Comparison of ENCODE assay signal across 11 mouse cellular contexts in the genomic region with DNA sequence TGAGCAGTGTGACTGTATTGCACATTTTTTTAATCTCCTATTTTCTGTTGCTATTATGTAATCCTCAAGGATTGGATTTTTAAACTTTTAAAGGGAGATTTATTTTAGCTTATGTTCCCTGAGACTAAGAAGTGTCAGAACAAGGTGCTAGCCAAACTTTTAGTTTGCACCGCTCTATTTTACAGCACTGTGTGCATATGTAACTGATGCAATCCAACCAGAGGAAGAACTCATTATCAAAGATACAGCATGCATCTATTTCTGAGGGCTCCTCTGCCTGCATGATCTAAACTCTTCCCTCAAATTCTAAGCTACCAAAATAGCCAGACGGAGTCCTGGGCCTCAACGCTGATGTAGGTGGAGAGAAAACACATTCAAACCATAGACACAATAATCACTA.
"Had no signal": no experiment of that assay in that cellular context is flagged by ENCODE, and none has a peak within 500 bp of the region (broad histone marks: within the 10 kb centered on the region; RNA-seq: fewer than 3 reads in every experiment).

No protein-coding gene starts in this region.

- H3K4me2 ChIP-seq: intestine, embryonic 15.5 days; limb, embryonic 12.5 days; liver, embryonic 13.5 days; lung, embryonic 15.5 days; midbrain, embryonic 12.5 days had no signal

- H3K9ac ChIP-seq: intestine, embryonic 15.5 days; limb, embryonic 12.5 days; liver, embryonic 13.5 days; liver, postnatal 0 days; lung, embryonic 15.5 days; midbrain, embryonic 12.5 days had no signal

- H3K27ac ChIP-seq: intestine, embryonic 15.5 days; limb, embryonic 12.5 days; liver, embryonic 13.5 days; lung, embryonic 15.5 days; midbrain, embryonic 12.5 days had no signal

- H3K9me3 ChIP-seq: intestine, embryonic 15.5 days; limb, embryonic 12.5 days; liver, embryonic 13.5 days; lung, embryonic 15.5 days; midbrain, embryonic 12.5 days had no signal

- H3K36me3 ChIP-seq: intestine, embryonic 15.5 days; limb, embryonic 12.5 days; liver, embryonic 13.5 days; lung, embryonic 15.5 days; midbrain, embryonic 12.5 days had no signal

- DNase-seq: kidney, adult 18-20 months; kidney, postnatal 10 days; kidney, postnatal 4 days; liver; liver, embryonic 13.5 days; liver, postnatal 0 days; thymus, postnatal 4 days had no signal

- H3K4me3 ChIP-seq: intestine, embryonic 15.5 days; limb, embryonic 12.5 days; liver, embryonic 13.5 days; lung, embryonic 15.5 days; midbrain, embryonic 12.5 days had no signal

- H3K27me3 ChIP-seq: intestine, embryonic 15.5 days; limb, embryonic 12.5 days; liver, embryonic 13.5 days; lung, embryonic 15.5 days; midbrain, embryonic 12.5 days had no signal

- ATAC-seq: intestine, embryonic 15.5 days; liver, postnatal 0 days had no signal

- H3K4me1 ChIP-seq: intestine, embryonic 15.5 days; limb, embryonic 12.5 days; liver, embryonic 13.5 days; lung, embryonic 15.5 days; midbrain, embryonic 12.5 days had no signal
